Mouse (Mus musculus) heart, adult 2 months (tissue): Measurements from ENCODE around the gene Ern1.

Experiments
- CTCF ChIP-seq: fragments of 200-600 bp; IDR thresholded peaks from 2 replicates; pipeline ENCODE4 v1.8.1; 2022; ENCODE audit warnings: antibody characterized with exemption, mild to moderate bottlenecking, moderate library complexity
- POLR2A ChIP-seq: fragments of 200-500 bp; IDR thresholded peaks from 2 replicates; pipeline ENCODE4 v1.6.1; 2011; ENCODE audit warnings: mild to moderate bottlenecking, low read depth, low read length, control low read depth; ENCODE audit not compliant: insufficient read depth

- TF ChIP-seq POLR2A (no peak), CTCF (no peak)
Measured at GRCm38 (mm10) chr11:106387020-106387419, 100.6 kb downstream of the Ern1 start.
